Mouse (Mus musculus) c-Kit-negative CD71-positive TER-119-positive erythroid progenitor cells, embryonic 14.5 days (primary cell): ENCODE results near the gene Hist1h4m.
"Not testable (repeated sequence)": the region's sequence is repeated elsewhere in the genome, so short reads cannot be mapped to it uniquely, and the experiment has no call there.

Experiments
- DNase-seq: peaks from one replicate; pipeline ENCODE4 v3.0.0-alpha.2; 2013; ENCODE audit warnings: low read depth, low spot score

The Hist1h4m gene

DNA sequence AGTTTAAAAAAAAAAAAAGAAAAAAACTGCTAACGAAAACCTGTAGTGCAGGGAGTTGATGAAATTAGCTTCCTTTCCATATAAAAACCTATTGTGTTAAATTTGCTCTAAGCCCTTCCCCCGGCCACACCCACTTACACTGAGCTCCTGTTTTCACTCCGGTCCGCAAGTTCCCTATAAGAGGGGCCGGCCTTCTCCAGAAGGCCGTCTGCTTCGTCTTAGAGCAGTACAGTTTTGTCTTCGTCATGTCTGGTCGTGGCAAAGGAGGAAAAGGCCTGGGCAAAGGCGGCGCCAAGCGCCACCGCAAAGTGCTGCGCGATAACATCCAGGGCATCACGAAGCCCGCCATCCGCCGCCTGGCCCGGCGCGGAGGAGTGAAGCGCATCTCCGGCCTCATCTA, at the start of gene Hist1h4m:
Hist1h4m (plus strand) TSS at position 208 of the 400 bp plus-strand sequence.
- not testable (repeated sequence) for DNase-seq

DNA sequence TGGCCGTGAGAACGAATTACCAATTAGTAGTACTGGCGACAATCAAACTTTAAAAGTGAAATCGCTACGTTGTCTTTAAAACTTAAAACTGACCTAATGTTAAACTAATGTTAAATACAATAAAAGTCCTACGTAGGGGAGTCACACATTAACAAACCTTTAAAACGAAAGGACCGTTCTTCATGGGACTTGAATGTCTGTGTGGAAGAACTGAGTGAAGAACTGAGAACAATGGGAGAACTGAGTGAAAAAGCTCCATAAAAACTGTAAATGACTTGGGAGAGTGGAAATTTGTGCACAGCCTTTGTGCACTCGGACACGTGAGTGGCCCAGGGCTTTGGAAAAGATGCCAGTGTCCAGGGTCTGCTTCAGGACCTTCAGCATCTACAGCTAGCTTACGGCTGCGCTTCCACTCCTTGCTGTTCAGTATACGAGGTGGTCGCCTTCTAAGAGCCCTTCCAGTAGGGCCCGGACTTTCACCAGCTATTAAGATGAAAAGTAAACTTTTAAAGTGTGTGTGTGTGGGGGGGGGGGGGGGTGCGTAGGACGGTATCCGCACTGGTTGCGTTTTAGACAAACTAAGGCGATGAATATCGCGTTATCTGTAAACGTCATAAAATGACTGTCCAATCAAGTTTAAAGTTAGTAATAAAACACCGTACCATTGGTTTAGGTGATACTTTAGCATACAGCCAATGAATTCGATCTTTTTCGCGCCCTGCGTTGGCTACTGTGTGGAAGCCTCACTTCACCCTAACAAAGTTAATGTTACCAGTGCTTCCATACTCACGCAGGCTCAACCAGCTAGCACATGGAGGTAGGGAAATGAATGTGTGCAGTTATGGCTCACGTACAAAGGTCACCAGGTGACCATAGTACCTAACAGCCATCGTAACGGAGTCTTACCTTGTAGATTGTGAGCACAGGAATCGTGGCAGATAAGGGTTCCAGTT, 32.5 kb upstream of the Hist1h4m start:
- peak; percentile 85 for DNase-seq

DNA sequence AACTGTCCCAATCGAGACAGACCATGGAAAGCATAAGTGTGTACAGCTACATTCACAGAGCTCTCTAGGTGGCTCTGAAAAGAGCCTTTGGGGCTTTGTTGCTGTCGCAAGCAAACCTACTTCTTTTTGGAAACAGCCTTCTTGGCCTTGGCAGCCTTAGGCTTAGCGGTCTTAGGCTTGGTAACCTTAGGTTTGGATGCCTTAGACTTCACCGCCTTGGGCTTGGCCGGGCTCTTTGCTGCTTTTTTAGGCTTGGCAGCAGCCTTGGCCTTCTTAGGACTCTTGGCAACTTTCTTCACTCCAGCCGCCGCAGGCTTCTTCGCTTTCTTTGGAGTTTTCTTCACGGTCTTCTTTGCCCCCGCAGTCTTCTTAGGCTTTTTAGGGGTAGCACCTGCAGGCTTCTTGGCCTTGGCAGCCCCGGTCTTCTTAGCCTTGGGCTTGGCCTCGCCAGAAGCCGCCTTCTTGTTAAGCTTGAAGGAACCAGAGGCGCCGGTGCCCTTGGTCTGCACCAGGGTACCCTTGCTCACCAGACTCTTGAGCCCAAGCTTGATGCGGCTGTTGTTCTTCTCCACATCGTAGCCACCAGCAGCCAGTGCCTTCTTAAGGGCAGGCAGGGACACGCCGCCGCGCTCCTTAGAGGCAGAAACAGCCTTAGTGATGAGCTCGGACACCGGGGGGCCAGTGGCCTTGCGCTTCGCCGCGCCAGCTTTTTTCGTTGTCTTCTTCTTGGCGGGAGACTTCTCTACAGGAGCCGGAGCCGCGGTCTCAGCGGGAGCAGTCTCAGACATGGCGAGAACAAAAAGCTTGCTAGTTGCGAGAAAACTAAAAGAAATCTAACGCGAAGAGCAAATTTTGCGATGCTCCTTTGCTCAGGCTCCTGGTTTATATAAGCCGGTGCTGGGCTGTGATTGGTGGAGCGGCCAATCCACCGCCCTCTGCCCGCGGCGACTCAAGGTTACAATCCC, 31.5 kb upstream of the Hist1h4m start, which contains the start of gene Hist1h1b:
Hist1h1b (minus strand) TSS at position 859 of the 965 bp plus-strand sequence.
- DNase-seq, result peak; percentile 87

DNA sequence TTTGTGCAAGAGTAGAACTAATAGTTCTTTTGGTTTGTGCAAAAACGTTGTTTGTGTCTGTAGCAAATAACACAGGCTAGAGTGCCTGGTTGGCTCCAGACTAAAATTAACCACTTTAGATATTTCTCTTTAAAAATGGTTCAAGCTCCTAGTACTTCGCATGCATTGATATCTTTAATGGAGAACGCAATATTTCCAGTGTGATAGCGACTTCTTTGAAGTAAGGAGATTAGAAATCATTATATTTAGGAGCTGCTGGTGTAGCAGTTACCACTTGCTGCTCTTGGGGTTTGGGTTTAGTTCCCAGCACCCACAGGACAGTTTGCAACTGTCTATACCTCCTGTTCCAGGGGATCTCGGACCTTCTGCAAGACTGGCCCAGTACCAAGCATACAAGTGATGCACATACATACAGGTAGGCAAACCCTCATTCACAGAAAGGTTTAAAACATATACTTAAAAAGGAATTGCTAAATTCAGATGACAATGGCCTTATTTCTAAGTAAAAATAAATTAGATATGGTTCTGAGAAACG, 30.5 kb upstream of the Hist1h4m start:
- peak; percentile 40 for DNase-seq

- peak; percentile 24 for DNase-seq
Observed at GRCm38 (mm10) chr13:21781639-21782038, 29.9 kb upstream of the Hist1h4m start.

DNA sequence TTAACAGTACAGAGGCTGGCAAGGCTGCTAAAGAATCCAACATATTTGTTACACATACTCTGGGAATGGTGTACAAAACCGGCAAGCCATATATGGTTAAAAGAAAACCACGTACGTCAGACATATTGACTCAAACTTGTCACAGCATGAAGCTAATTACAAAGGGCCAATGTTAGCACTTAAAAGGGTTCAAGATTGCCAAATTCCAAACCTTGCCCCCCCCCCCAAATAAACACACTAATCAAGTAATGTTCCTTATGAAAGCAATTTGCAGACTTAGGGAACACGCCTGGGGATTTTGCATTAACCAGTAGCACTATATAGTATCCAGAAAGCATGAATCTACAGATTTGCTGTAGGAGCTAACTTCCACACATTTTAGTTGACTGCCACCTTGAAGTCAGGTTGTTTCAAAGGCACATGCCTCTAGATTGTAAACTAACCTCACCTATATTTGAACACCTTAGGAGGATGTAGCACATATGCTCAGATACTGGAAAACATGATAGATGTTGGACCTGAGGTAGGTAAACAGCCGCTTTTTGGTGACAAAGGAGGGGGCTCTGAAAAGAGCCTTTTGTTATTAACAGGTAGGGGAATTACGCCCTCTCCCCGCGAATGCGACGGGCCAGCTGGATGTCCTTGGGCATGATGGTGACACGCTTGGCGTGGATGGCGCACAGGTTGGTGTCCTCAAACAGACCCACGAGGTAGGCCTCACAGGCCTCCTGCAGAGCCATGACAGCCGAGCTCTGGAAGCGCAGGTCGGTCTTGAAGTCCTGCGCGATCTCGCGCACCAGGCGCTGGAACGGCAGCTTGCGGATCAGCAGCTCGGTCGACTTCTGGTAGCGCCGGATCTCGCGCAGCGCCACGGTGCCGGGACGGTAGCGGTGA, 28.9 kb upstream of the Hist1h4m start:
- peak; percentile 66 for DNase-seq

- DNase-seq, result peak; percentile 92
Observed at GRCm38 (mm10) chr13:21783255-21783617, 28.3 kb upstream of the Hist1h4m start, which contains the start of gene Hist1h3i. Gene Hist1h3i (minus strand): TSS chr13:21783370.

- peak; percentile 63 for DNase-seq
Observed at GRCm38 (mm10) chr13:21783734-21784161, 27.8 kb upstream of the Hist1h4m start.

GRCm38 (mm10) chr13:21784311-21784710, 27.2 kb upstream of the Hist1h4m start:
- DNase-seq, result no peak

GRCm38 (mm10) chr13:21786189-21786898, 25.2 kb upstream of the Hist1h4m start:
- peak; percentile 52 for DNase-seq

DNA sequence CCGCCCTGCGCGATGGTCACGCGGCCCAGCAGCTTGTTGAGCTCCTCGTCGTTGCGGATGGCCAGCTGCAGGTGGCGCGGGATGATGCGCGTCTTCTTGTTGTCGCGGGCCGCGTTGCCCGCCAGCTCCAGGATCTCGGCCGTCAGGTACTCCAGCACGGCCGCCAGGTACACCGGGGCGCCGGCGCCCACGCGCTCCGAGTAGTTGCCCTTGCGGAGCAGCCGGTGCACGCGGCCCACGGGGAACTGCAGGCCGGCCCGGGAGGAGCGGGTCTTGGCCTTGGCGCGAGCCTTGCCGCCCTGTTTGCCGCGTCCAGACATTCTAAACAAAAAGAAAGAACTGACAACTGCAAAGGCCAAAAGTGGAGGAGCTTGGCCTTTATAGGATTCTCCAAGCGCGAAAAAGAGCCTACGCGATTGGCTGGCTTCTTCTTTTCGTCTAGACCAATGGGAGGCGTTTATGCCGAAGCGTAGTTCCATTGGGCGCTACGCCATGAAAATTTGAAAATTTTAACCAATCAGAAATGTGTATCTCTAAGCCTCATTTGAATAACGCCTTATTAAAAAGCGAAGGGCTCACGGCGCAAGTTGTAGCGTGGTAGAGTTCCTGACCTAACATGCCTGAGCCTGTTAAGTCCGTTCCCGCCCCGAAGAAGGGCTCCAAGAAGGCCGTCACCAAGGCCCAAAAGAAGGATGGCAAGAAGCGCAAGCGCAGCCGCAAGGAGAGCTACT, 24.5 kb upstream of the Hist1h4m start, which contains the start of the genes Hist1h2an and Hist1h2bp:
Hist1h2an (minus strand) TSS at position 320 of the 731 bp plus-strand sequence.
Hist1h2bp (plus strand) TSS at position 563 of the 731 bp plus-strand sequence.
- peak; percentile 96 for DNase-seq

DNA sequence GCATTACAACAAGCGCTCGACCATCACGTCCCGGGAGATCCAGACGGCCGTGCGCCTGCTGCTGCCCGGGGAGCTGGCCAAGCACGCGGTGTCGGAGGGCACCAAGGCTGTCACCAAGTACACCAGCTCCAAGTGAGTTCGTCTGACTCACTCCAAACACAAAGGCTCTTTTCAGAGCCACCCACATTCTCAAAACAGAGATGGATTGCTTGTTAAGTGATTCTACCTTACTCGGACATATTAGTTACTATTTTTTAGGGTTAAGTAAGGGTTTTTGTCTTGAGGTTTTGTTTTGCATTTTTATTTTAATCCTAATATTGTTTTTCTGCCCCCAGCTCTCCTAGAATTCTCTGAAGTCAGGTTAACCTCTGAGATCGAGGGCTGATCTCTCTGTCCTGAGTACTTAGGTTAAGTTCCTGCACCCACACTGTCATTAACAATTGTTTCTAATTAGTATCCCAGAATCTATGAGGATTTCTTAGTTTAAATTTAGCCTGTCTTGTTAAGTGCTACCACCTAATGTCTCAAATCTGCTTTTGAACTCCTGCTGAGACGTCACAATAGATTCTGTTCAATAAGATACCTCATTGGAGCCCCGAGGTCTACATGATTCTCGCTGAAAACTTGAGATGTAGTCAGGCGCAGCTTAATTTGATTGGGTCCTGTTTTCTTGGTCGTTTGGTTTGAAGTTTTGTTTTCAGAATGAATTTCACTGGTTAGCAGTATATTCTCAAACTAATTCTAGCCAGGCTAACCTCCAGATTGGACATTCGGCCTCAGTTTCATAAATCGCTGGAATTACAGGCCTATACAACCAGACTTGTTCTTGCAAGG, 23.6 kb upstream of the Hist1h4m start:
- peak; percentile 43 for DNase-seq

DNA sequence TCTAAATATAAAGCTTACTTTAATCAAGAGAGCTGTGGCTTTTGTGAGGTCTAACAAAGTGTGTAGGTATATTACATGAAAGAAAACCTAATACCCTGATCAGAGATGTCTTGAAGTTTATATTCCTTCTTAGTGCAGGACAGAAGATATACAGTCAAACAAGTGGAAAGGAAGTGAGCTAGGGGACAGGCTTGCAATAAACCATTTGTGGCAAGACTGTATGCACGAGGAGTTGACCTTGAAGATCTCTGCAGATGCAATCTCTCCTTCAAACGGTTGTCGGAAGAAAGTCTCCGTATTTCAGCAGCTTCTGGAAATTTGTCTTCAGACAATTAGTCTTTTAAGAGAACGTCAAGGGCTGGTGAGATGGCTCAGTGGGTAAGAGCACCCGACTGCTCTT, 21.6 kb upstream of the Hist1h4m start:
- DNase-seq, result no peak

DNA sequence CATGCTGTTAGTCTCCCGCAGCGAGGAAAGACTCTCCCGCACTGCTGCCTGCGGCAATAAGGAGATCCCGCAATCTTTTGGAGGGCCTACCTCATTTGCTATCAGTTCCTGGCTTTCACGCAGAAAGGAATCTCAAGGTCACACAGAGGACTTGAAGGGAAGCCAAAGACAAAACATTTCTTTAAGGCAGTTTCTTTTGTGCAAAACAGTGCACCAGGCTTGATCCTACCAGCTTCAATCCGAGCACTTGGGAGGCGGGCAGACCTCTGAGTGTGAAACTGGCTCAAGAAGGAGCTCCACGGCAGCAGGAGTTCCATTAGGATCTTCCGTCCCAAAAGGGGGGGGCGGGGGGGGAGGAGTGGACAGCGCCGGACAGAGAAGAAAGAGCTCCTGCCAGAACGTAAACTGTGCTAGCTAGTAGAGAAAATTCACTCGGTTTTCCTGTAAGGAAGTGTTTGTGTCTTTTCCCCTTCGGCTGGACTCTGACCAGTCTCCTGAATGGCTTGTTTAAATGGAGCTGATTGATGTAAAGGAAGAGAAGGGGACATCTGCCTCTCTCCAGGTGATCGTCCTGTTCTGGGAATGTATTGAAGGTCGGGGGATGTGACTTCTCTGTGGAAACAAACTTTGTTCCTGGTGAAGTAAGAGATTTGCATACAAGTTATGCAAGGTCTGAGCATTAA, 20.8 kb upstream of the Hist1h4m start:
- DNase-seq, result no peak

GRCm38 (mm10) chr13:21795584-21795983, 16.0 kb upstream of the Hist1h4m start:
- DNase-seq, result no peak

DNA sequence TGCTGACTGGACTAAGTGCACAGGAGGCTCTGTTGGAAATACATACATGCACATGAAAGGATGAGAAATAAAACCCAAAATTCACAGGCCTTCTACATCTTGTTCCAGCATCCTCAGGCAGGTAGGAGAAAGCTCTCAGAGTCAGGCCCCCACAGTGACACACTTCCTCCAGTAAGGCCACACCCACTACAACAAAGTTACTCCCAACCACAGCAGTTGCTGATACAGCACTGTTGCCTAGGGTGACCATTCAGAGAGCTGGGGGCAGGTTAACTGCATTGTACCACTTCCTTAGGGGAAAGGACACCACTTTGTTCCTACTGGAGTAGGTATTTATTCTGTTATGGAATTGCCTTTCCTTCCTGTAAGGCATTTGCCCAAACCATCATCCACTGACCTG, 14.4 kb upstream of the Hist1h4m start:
- not testable (repeated sequence) for DNase-seq

DNA sequence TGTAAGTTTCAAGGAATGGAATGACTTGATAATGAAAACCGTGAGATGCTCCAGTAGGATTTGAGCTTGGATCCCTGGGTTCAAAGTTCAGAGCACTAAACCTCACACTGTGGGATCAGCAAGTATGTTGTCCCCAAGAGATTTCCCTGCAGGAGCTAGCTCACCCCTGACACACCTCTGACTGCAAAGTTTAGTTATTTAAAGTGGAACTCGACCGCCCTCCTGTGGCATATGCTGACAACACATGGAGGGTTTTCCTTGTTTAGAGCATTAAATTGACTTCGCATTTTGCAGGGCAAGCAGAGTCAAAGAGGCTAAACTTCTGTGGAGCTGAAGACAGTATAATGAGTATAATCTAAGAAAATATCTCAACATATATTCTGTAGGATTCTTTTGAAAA, 8.5 kb upstream of the Hist1h4m start:
- DNase-seq, result not testable (repeated sequence)
